Mouse (Mus musculus) left cerebral cortex, postnatal 25 days (tissue): ENCODE measurements around the gene Gsta2. TPM values are rescaled to one million over a fixed set of nuclear protein-coding genes. Genes with fewer than 3 reads are reported as not detected.
A peak's percentile ranks its signal among the peaks of the same experiment; 100 is the strongest.

Experiments used
- DNase-seq, 2 experiments: peaks; one replicate each; pipeline ENCODE4 v3.0.0; 2022; ENCODE audit warnings: low spot score in 2 of 2, mixed read lengths in 1 of 2
- intact Hi-C: fragments of 180-260 bp; cut with DNase I; formaldehyde crosslinking; loops from one replicate; pipeline ENCODE4 v1.15.1; 2025
- total RNA-seq, 2 experiments: library from RNA; stranded (reverse); gene quantifications; 2 replicates each; pipeline ENCODE4 v1.2.3; 2021

The Gsta2 gene
- under 1 TPM in 1 of 2 experiments, not detected in 1; 0.43 TPM for total RNA-seq

GRCm38 (mm10) chr9:78355611-78356010 lies at the start of gene Gsta2:
Gsta2 (minus strand) TSS chr9:78355788.
- no peak for DNase-seq
- intact Hi-C loops: loop anchor here (5.0 to 10.0 kb wide), 3 partner anchors 77 to 199 kb away; partner anchors contain the start of genes Gm17324 and Mto1

GRCm38 (mm10) chr9:78401596-78401995 lies 46.0 kb upstream of the Gsta2 start:
- no peak for DNase-seq
- intact Hi-C loops: no loop called here

GRCm38 (mm10) chr9:78400570-78400969 lies 45.0 kb upstream of the Gsta2 start:
- intact Hi-C loops: no loop called here
- DNase-seq: no peak

- intact Hi-C loops: loop anchor here (5.0 kb wide), 1 partner anchor 46 kb away; the partner anchor contains the start of gene Cgas
- DNase-seq: no peak
Measured at GRCm38 (mm10) chr9:78396517-78396916, 40.9 kb upstream of the Gsta2 start.

- intact Hi-C loops: loop anchor here (5.0 kb wide), 1 partner anchor 47 kb away; the partner anchor contains the start of gene Cgas
Measured at GRCm38 (mm10) chr9:78395630-78396351, 40.2 kb upstream of the Gsta2 start, which contains the start of gene Ddx43. Ddx43 (plus strand) TSS chr9:78395777.

GRCm38 (mm10) chr9:78395244-78395629 lies 39.6 kb upstream of the Gsta2 start:
- intact Hi-C loops: loop anchor here (5.0 kb wide), 1 partner anchor 47 kb away; the partner anchor contains the start of gene Cgas
- no peak for DNase-seq

More at GRCm38 (mm10) chr9:78395630-78396351, 40.2 kb upstream of the Gsta2 start, which contains the start of gene Ddx43:
- DNase-seq: peak; percentile 24 to 35

- peak in 1 of 2 experiments; percentile 37 for DNase-seq
- intact Hi-C loops: loop anchor here (5.0 kb wide), 1 partner anchor 48 kb away; the partner anchor contains the start of gene Cgas
Measured at GRCm38 (mm10) chr9:78394602-78395001, 39.0 kb upstream of the Gsta2 start.

GRCm38 (mm10) chr9:78393741-78394140 lies 38.2 kb upstream of the Gsta2 start:
- intact Hi-C loops: no loop called here
- no peak for DNase-seq

- DNase-seq: no peak
- intact Hi-C loops: no loop called here
Measured at GRCm38 (mm10) chr9:78389981-78390380, 34.4 kb upstream of the Gsta2 start.

GRCm38 (mm10) chr9:78386947-78387346 lies 31.4 kb upstream of the Gsta2 start:
- intact Hi-C loops: no loop called here
- DNase-seq: no peak

GRCm38 (mm10) chr9:78385893-78386292 lies 30.3 kb upstream of the Gsta2 start:
- intact Hi-C loops: no loop called here
- DNase-seq: no peak

GRCm38 (mm10) chr9:78378113-78378785 lies 22.7 kb upstream of the Gsta2 start, which contains the start of gene Ooep:
Ooep (minus strand) TSS chr9:78378725.
- intact Hi-C loops: no loop called here
- DNase-seq: peak in 1 of 2 experiments; percentile 34

- DNase-seq: no peak
- intact Hi-C loops: no loop called here
Measured at GRCm38 (mm10) chr9:78377546-78377945, 22.0 kb upstream of the Gsta2 start.

GRCm38 (mm10) chr9:78375486-78375885 lies 19.9 kb upstream of the Gsta2 start:
- no peak for DNase-seq
- intact Hi-C loops: no loop called here

- DNase-seq: no peak
- intact Hi-C loops: no loop called here
Measured at GRCm38 (mm10) chr9:78374885-78375389, 19.3 kb upstream of the Gsta2 start.

- DNase-seq: no peak
- intact Hi-C loops: no loop called here
Measured at GRCm38 (mm10) chr9:78374397-78374796, 18.8 kb upstream of the Gsta2 start.

- intact Hi-C loops: no loop called here
- no peak for DNase-seq
Measured at GRCm38 (mm10) chr9:78372827-78373504, 17.4 kb upstream of the Gsta2 start.

GRCm38 (mm10) chr9:78371441-78371840 lies 15.9 kb upstream of the Gsta2 start:
- no peak for DNase-seq
- intact Hi-C loops: no loop called here

GRCm38 (mm10) chr9:78369786-78370185 lies 14.2 kb upstream of the Gsta2 start:
- DNase-seq: no peak
- intact Hi-C loops: no loop called here

- intact Hi-C loops: no loop called here
Measured at GRCm38 (mm10) chr9:78369349-78369748, 13.8 kb upstream of the Gsta2 start.

More at GRCm38 (mm10) chr9:78369349-78369748, 13.8 kb upstream of the Gsta2 start:
- no peak for DNase-seq
